Mouse (Mus musculus): ENCODE results near the gene Ly6g6e. TPM values are rescaled to one million over a fixed set of nuclear protein-coding genes. Genes with fewer than 3 reads are reported as not detected.

Gene Ly6g6e
- total and polyA plus RNA-seq, 2 experiments, result 0.33 to 0.37 TPM

- Histone ChIP-seq H3K27ac (replicated peaks; ENCODE audit: insufficient read depth, low read depth, low read length) (no peak within 1 kb of the TSS), H3K4me3 (ENCODE audit: insufficient read depth, low read depth, low read length) (peak within 1 kb of the TSS; percentile 24), H3K36me3 (ENCODE audit: control insufficient read depth, insufficient read depth, low read length) (no peaks in the 10 kb centered on the region), H3K9ac (ENCODE audit: low read depth, low read length) (no peak within 1 kb of the TSS), H3K27me3 (ENCODE audit: control insufficient read depth, insufficient read depth, low read length) (peaks cover 2% of the 10 kb centered on the region; the same call in 1 of the 2 replicates), H3K4me1 (ENCODE audit: control insufficient read depth, insufficient read depth, low read length) (no peaks in the 10 kb centered on the region), H3K79me2 (ENCODE audit: control insufficient read depth, insufficient read depth, low read length) (no peaks in the 10 kb centered on the region)
- TF ChIP-seq POLR2A (IDR thresholded peaks at IDR 0.05; ENCODE audit: extremely low read depth, insufficient read depth, low read length), result no peak
- TF ChIP-seq CTCF (IDR thresholded peaks at IDR 0.05; ENCODE audit: low read depth, low read length), result no peak
- 5% methylated on average over 48 of the region's 48 CpGs for WGBS
- no peak for DNase-seq (ENCODE audit: extremely low read depth, low read depth, low spot score)
These were observed 11.5 kb upstream of the Ly6g6e start, which contains the start of gene Ly6g6c for GRCm38 (mm10) chr17:35064951-35065947. Gene Ly6g6c, plus strand, starts transcription at chr17:35065388.

GRCm38 (mm10) chr17:35066084-35066483 is 10.6 kb upstream of the Ly6g6e start, which contains the start of gene Mpig6b:
Gene Mpig6b, minus strand, starts transcription at chr17:35066184.
- H3K36me3 ChIP-seq (ENCODE audit: control insufficient read depth, insufficient read depth, low read length), result no peaks in the 10 kb centered on the region
- TF ChIP-seq CTCF (IDR thresholded peaks at IDR 0.05; ENCODE audit: low read depth, low read length) (no peak), POLR2A (IDR thresholded peaks at IDR 0.05; ENCODE audit: extremely low read depth, insufficient read depth, low read length) (no peak)
- no peak within 1 kb of the TSS for H3K27ac ChIP-seq (replicated peaks; ENCODE audit: insufficient read depth, low read depth, low read length)
- H3K27me3 ChIP-seq (ENCODE audit: control insufficient read depth, insufficient read depth, low read length), result peaks cover 2% of the 10 kb centered on the region; the same call in 1 of the 2 replicates
- H3K4me1 ChIP-seq (ENCODE audit: control insufficient read depth, insufficient read depth, low read length), result no peaks in the 10 kb centered on the region
- 50% methylated on average over 10 of the region's 10 CpGs for WGBS
- H3K4me3 ChIP-seq (ENCODE audit: insufficient read depth, low read depth, low read length), result peak within 1 kb of the TSS; percentile 24
- no peak within 1 kb of the TSS for H3K9ac ChIP-seq (ENCODE audit: low read depth, low read length)
- no peaks in the 10 kb centered on the region for H3K79me2 ChIP-seq (ENCODE audit: control insufficient read depth, insufficient read depth, low read length)
- no peak for DNase-seq (ENCODE audit: extremely low read depth, low read depth, low spot score)

GRCm38 (mm10) chr17:35068213-35068914 is 8.3 kb upstream of the Ly6g6e start:
- Histone ChIP-seq H3K4me3 (ENCODE audit: insufficient read depth, low read depth, low read length) (no peak overlapping the region), H3K4me1 (ENCODE audit: control insufficient read depth, insufficient read depth, low read length) (no peaks in the 10 kb centered on the region), H3K27ac (replicated peaks; ENCODE audit: insufficient read depth, low read depth, low read length) (no peak overlapping the region), H3K9ac (ENCODE audit: low read depth, low read length) (no peak overlapping the region), H3K79me2 (ENCODE audit: control insufficient read depth, insufficient read depth, low read length) (no peaks in the 10 kb centered on the region), H3K27me3 (ENCODE audit: control insufficient read depth, insufficient read depth, low read length) (peaks cover 2% of the 10 kb centered on the region; the same call in 1 of the 2 replicates), H3K36me3 (ENCODE audit: control insufficient read depth, insufficient read depth, low read length) (no peaks in the 10 kb centered on the region)
- TF ChIP-seq POLR2A (IDR thresholded peaks at IDR 0.05; ENCODE audit: extremely low read depth, insufficient read depth, low read length), result no peak
- TF ChIP-seq CTCF (IDR thresholded peaks at IDR 0.05; ENCODE audit: low read depth, low read length), result no peak
- no peak for DNase-seq (ENCODE audit: extremely low read depth, low read depth, low spot score)
- WGBS, result 70% methylated on average over 17 of the region's 17 CpGs

- H3K9ac ChIP-seq (ENCODE audit: low read depth, low read length), result no peak overlapping the region
- H3K4me3 ChIP-seq (ENCODE audit: insufficient read depth, low read depth, low read length), result no peak overlapping the region
- peaks cover 2% of the 10 kb centered on the region; the same call in 1 of the 2 replicates for H3K27me3 ChIP-seq (ENCODE audit: control insufficient read depth, insufficient read depth, low read length)
- TF ChIP-seq POLR2A (IDR thresholded peaks at IDR 0.05; ENCODE audit: extremely low read depth, insufficient read depth, low read length), result no peak
- no peak for TF ChIP-seq CTCF (IDR thresholded peaks at IDR 0.05; ENCODE audit: low read depth, low read length)
- H3K4me1 ChIP-seq (ENCODE audit: control insufficient read depth, insufficient read depth, low read length), result no peaks in the 10 kb centered on the region
- H3K27ac ChIP-seq (replicated peaks; ENCODE audit: insufficient read depth, low read depth, low read length), result no peak overlapping the region
- WGBS, result 74% methylated on average over 6 of the region's 6 CpGs
- no peaks in the 10 kb centered on the region for H3K36me3 ChIP-seq (ENCODE audit: control insufficient read depth, insufficient read depth, low read length)
- no peaks in the 10 kb centered on the region for H3K79me2 ChIP-seq (ENCODE audit: control insufficient read depth, insufficient read depth, low read length)
- DNase-seq (ENCODE audit: extremely low read depth, low read depth, low spot score), result no peak
These were observed 6.0 kb upstream of the Ly6g6e start for GRCm38 (mm10) chr17:35070556-35071229.

GRCm38 (mm10) chr17:35071454-35071853 is 5.2 kb upstream of the Ly6g6e start:
- Histone ChIP-seq H3K36me3 (ENCODE audit: control insufficient read depth, insufficient read depth, low read length) (no peaks in the 10 kb centered on the region), H3K27me3 (ENCODE audit: control insufficient read depth, insufficient read depth, low read length) (no peaks in the 10 kb centered on the region), H3K79me2 (ENCODE audit: control insufficient read depth, insufficient read depth, low read length) (no peaks in the 10 kb centered on the region), H3K27ac (replicated peaks; ENCODE audit: insufficient read depth, low read depth, low read length) (no peak overlapping the region), H3K4me3 (ENCODE audit: insufficient read depth, low read depth, low read length) (no peak overlapping the region), H3K9ac (ENCODE audit: low read depth, low read length) (no peak overlapping the region), H3K4me1 (ENCODE audit: control insufficient read depth, insufficient read depth, low read length) (no peaks in the 10 kb centered on the region)
- 77% methylated on average over 9 of the region's 9 CpGs for WGBS
- TF ChIP-seq POLR2A (IDR thresholded peaks at IDR 0.05; ENCODE audit: extremely low read depth, insufficient read depth, low read length) (no peak), CTCF (IDR thresholded peaks at IDR 0.05; ENCODE audit: low read depth, low read length) (no peak)
- DNase-seq (ENCODE audit: extremely low read depth, low read depth, low spot score), result no peak

All from liver, adult 2 months (tissue).